Mouse (Mus musculus) neural tube, embryonic 15.5 days (tissue): Measurements from ENCODE around the gene P2ry14. TPM values are rescaled to one million over a fixed set of nuclear protein-coding genes. Genes with fewer than 3 reads are reported as not detected.
"Not testable (repeated sequence)": the region's sequence is repeated elsewhere in the genome, so short reads cannot be mapped to it uniquely, and the experiment has no call there.

Experiments
- ATAC-seq: fragments of 200-750 bp; cut with Nextera tagmentation; 2 replicates; pipeline ENCODE4 v1.8.0; 2017; ENCODE audit warnings: mild to moderate bottlenecking, moderate TSS enrichment, moderate library complexity; ENCODE audit not compliant: low FRiP score
- H3K27ac ChIP-seq: fragments of 300-500 bp; sonication (generic); replicated peaks from 2 replicates; pipeline ENCODE4 v1.5.1; 2015; ENCODE audit warnings: mild to moderate bottlenecking, inconsistent platforms
- H3K27me3 ChIP-seq: fragments of 300-500 bp; sonication (generic); replicated peaks from 2 replicates; pipeline ENCODE4 v1.6.1; 2015; ENCODE audit warnings: inconsistent platforms
- H3K36me3 ChIP-seq: fragments of 300-500 bp; sonication (generic); 2 replicates; pipeline ENCODE4 v1.6.1; 2015; ENCODE audit warnings: inconsistent platforms
- H3K4me1 ChIP-seq: fragments of 300-500 bp; sonication (generic); 2 replicates; pipeline ENCODE4 v1.6.1; 2015; ENCODE audit warnings: inconsistent platforms
- H3K4me2 ChIP-seq: fragments of 300-500 bp; sonication (generic); 2 replicates; pipeline ENCODE4 v1.6.1; 2015; ENCODE audit warnings: inconsistent platforms, mild to moderate bottlenecking, moderate library complexity
- H3K4me3 ChIP-seq: fragments of 300-500 bp; sonication (generic); replicated peaks from 2 replicates; pipeline ENCODE4 v1.5.1; 2015; ENCODE audit warnings: mild to moderate bottlenecking, inconsistent platforms
- H3K9ac ChIP-seq: fragments of 300-500 bp; sonication (generic); replicated peaks from 2 replicates; pipeline ENCODE4 v1.6.1; 2015; ENCODE audit warnings: mild to moderate bottlenecking, inconsistent platforms
- H3K9me3 ChIP-seq: fragments of 300-500 bp; sonication (generic); replicated peaks from 2 replicates; pipeline ENCODE4 v1.6.1; 2016; ENCODE audit warnings: inconsistent platforms
- WGBS: fragments of 180-500 bp; shearing (Covaris S2); methylation state at CpG from one replicate; pipeline ENCODE4 v1.1.7; 2015; ENCODE audit warnings: mixed read lengths; 5-methylcytosine and 5-hydroxymethylcytosine counted together
- polyA plus RNA-seq: library from polyadenylated mRNA; unstranded; fragments of >200 nt; fragmentation: Nextera tagmentation; extraction: Ambion mirVana; gene quantifications from 2 replicates; pipeline ENCODE4 v1.2.1, GENCODE M21; 2015

The P2ry14 gene
- polyA plus RNA-seq, 1 experiment from 2014 or later, result 4.9 TPM

DNA sequence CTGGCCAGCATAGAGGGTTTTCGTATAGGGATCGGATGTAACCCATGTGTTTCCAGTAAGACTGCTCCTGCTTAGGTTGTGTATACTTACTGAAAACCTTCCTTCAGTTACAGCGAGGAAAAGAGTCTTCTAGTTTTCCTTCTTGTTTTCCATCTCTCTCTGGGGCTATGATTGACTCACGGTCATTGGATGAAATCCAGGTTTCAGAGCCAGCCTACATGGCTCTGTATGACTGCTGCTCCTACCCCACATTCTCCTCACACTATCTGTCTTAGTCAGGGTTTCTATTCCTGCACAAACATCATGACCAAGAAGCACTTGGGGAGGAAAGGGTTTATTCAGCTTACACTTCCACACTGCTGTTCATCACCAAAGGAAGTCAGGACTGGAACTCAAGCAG, 12.5 kb downstream of the P2ry14 start:
- not testable (repeated sequence) for ATAC-seq, H3K9me3 ChIP-seq, H3K9ac ChIP-seq, H3K4me3 ChIP-seq, H3K27ac ChIP-seq, H3K36me3 ChIP-seq, H3K4me1 ChIP-seq, H3K27me3 ChIP-seq, H3K4me2 ChIP-seq
- WGBS, result 94% methylated on average over 4 of the region's 4 CpGs

DNA sequence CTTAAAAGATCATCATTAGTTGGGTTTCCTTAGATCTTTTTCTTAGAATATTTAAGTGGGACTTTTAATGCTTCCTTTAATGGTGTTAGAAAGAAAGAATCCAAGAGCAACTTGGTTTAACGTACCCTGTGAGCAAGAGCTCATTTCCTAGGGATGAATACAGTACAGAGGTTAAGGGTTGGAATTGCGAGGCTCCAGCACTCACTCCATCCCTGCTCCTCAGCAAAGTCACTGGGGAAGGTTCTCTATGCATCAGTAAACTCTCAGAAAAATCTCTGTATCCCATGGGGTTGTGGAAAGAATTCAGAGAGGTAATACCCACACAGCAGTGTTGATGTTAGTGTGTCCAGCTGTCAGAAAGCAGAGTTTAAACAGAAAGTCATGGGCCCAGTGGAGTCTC, 13.3 kb downstream of the P2ry14 start:
- Histone ChIP-seq H3K4me2 (no peak overlapping the region), H3K9ac (no peak overlapping the region), H3K27ac (no peak overlapping the region), H3K27me3 (no peaks in the 10 kb centered on the region), H3K4me3 (no peak overlapping the region), H3K4me1 (no peaks in the 10 kb centered on the region), H3K9me3 (no peaks in the 10 kb centered on the region), H3K36me3 (no peaks in the 10 kb centered on the region)
- ATAC-seq, result no peak
- 80% methylated on average over 2 of the region's 2 CpGs for WGBS

DNA sequence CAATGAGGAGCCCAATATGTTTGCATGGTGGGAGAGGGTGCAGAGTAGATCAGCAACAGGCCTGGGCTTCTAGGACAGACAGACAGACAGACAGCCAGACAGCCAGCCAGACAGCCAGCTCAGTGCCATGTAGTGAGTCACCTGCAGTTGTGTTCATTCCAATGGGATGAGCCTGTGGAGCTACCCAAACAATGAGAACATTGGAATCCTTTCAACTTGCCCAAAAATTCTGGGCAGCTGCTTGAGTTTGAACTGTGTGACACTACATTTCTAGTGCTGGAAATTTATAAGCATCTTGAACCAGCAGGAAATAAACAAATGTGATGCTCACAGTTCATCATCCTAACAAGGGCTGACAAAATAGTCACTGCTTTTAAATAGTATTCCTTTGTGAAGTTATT, 13.8 kb downstream of the P2ry14 start:
- Histone ChIP-seq H3K4me3 (no peak overlapping the region), H3K36me3 (no peaks in the 10 kb centered on the region)
- ATAC-seq, result no peak

DNA sequence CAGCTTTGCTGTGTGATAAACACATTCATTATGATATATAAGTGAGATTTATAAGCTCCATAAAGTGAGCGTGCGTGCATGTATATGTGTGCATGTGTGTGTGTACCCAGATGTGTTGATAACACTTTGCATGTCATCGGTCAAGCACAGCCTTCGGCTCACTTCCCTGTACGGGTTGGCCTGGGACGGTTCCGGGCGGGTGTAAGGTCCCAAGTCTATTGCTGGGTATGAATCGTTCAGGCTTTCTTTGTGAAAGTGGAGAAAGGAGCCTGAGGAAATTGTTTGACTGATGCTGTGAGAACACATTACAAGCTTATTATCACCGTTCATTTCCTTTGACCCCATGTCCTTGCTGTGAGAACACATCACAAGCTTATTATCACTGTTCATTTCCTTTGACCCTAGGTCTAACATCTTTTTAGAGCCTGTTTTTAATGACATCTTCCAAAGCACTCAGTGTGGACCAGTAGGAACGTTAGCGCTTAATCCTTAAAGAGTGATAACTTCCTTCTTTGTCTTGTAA, 14.4 kb downstream of the P2ry14 start:
- Histone ChIP-seq H3K4me2 (no peak overlapping the region), H3K4me1 (no peaks in the 10 kb centered on the region), H3K27ac (no peak overlapping the region), H3K9ac (no peak overlapping the region), H3K9me3 (no peaks in the 10 kb centered on the region), H3K36me3 (no peaks in the 10 kb centered on the region), H3K27me3 (no peaks in the 10 kb centered on the region), H3K4me3 (no peak overlapping the region)
- WGBS, result 56% methylated on average over 12 of the region's 12 CpGs
- no peak for ATAC-seq

More for the DNA sequence above, 13.8 kb downstream of the P2ry14 start:
- no peak overlapping the region for H3K27ac ChIP-seq
- H3K9me3 ChIP-seq, result no peaks in the 10 kb centered on the region
- no peak overlapping the region for H3K4me2 ChIP-seq
- H3K9ac ChIP-seq, result no peak overlapping the region
- no peaks in the 10 kb centered on the region for H3K4me1 ChIP-seq
- H3K27me3 ChIP-seq, result no peaks in the 10 kb centered on the region

DNA sequence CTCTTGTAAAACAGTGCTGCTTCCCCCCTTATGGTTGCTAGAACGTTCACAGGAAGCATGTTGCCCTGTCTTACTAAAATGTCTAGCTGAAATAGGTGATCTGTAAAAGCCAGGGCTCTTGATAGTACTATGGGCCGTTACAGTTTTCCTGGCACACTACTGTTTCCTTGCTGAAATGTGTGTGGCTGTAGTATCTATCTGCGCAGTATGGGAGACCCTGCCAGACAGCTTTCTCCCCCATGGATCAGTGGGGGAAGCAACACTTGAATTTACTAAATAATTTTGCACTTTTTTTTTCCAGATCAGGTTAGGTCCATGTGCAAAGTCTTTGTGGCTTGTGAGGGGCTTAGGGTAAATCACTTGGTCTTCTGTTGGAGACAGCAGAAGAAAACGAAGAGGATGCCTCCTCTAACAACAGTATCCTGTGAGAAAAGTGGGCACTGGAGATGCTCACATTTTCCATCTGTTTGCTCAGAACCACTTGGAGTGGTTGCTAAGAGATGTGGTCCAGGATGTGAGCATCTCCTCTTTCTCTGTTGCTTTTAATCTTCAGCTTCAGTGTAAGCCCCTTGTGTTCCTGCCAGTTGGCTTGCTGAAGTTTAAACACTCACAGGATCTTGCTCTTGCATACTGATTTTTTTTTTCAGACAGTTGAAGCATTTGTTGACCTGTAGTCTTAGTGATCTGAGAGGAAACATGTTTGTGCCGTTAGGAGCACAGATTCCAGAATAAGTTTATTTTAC, 17.3 kb downstream of the P2ry14 start:
- Histone ChIP-seq H3K27me3 (no peaks in the 10 kb centered on the region), H3K9ac (no peak overlapping the region), H3K4me2 (no peak overlapping the region), H3K4me3 (no peak overlapping the region), H3K27ac (peak overlapping the region; percentile 11), H3K36me3 (no peaks in the 10 kb centered on the region), H3K4me1 (no peaks in the 10 kb centered on the region), H3K9me3 (no peaks in the 10 kb centered on the region)
- peak; percentile 63; the same call in 1 of the 2 replicates for ATAC-seq
- whole genome bisulfite sequencing, result 76% methylated on average over 5 of the region's 5 CpGs

DNA sequence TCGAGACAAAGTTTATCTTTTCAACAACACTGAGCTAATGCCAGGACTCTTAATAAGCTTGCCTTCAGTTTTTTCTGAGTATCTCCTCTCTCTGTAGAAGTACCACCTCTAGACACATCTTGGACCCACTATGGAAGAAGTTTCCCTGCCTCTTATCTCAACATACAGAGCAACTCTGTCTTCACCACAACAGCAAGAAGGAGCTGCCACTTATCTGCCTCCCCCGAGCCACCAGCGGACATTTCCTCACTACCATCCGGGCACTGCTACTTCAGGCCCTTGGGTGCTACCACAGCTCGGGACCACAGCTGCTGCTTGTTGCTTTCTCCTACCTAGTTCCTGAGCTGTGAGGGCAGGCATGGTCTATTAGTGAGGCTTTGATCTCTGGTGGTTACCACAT, 20.2 kb downstream of the P2ry14 start:
- no peak for ATAC-seq
- no peak overlapping the region for H3K4me3 ChIP-seq
- H3K4me2 ChIP-seq, result no peak overlapping the region
- H3K27me3 ChIP-seq, result no peaks in the 10 kb centered on the region
- H3K9ac ChIP-seq, result no peak overlapping the region
- WGBS, result 91% methylated on average over 5 of the region's 5 CpGs
- no peaks in the 10 kb centered on the region for H3K4me1 ChIP-seq
- H3K27ac ChIP-seq, result no peak overlapping the region
- H3K9me3 ChIP-seq, result no peaks in the 10 kb centered on the region
- H3K36me3 ChIP-seq, result no peaks in the 10 kb centered on the region

DNA sequence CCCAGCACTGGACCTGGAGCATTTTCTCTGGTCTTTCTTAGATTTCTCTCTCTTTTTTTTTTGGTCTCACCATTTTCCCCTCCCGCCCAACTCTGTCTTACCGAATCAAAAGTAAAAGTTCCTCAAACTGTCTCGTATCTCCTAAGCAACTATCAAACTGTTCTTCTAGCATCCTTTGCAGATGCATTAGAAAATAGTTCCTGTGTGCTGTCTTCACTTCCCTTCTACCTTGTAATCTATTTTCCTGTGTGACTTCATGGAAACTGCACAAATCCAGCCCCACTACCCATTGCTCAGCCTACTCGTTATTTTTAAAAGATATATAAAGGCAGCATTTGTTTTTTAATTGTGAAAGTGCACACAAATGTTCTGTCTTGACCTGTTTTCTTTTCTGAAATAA, 21.5 kb downstream of the P2ry14 start:
- no peaks in the 10 kb centered on the region for H3K27me3 ChIP-seq
- no peak overlapping the region for H3K27ac ChIP-seq
- no peak for ATAC-seq

DNA sequence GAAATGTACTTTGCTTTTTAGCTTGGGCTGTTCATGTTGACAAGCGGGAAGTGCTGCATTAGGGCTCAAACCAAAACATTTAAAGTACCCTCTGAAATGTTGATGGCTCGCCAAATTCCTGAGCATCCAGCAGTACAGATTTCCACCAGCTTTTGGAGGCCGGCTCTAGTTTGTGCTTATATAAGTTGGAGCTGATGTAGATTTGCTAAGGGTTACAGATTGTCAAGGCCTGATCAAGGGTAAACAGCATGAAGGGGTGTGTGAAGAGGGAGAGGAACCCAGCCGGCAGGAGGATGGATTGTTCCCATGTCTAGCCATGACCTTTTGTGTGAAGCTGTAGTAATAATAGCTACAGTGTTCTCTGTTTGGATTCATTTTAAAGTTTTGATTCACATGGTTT, 22.3 kb downstream of the P2ry14 start:
- Histone ChIP-seq H3K27ac (no peak overlapping the region), H3K9ac (no peak overlapping the region), H3K36me3 (no peaks in the 10 kb centered on the region), H3K4me2 (no peak overlapping the region), H3K4me1 (no peaks in the 10 kb centered on the region), H3K9me3 (no peaks in the 10 kb centered on the region), H3K4me3 (no peak overlapping the region), H3K27me3 (no peaks in the 10 kb centered on the region)
- ATAC-seq, result no peak
- 84% methylated on average over 4 of the region's 4 CpGs for whole genome bisulfite sequencing

More for the DNA sequence above, 21.5 kb downstream of the P2ry14 start:
- no peaks in the 10 kb centered on the region for H3K9me3 ChIP-seq
- no peaks in the 10 kb centered on the region for H3K36me3 ChIP-seq
- H3K9ac ChIP-seq, result no peak overlapping the region
- H3K4me2 ChIP-seq, result no peak overlapping the region
- H3K4me3 ChIP-seq, result no peak overlapping the region
- H3K4me1 ChIP-seq, result no peaks in the 10 kb centered on the region
- WGBS, result 83% methylated on average over 4 of the region's 4 CpGs

DNA sequence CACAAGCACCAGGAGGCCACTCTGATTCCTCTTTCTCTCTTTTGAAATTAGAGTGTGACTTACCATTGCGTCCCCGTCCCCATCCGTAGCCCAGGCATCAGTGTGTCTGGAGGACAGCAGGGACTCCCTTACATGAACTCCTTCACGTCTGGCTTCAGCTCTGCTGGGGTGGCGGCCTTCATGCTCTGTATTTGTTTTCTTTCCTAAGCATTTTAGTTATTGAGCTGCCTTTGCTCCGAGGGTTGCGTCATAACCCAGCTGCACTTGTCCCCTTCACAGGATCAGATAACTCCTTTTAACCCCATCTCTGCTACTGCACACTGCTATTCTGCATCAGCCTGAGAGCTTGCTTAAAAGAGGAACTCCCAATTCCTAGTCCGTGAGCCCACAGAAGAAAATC, 23.0 kb downstream of the P2ry14 start:
- WGBS, result 72% methylated on average over 8 of the region's 8 CpGs

DNA sequence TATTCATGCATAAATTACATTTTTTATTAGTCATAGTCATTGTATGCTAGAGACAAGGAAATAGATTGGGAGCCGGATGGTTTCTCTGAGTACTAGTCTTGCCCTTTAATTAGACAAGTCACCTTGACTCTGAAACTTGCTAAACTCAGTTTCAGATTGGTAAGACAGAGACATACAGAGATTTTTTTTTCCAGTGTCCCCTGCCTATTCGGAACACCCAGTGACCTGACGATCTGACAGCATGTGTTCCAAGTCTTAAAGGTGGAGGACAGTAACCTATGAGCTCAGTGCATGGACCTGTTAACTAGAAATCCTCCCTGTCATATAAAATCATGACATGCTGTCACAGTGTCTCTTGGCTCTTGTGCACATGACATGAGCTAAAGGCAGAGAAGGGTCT, 23.9 kb downstream of the P2ry14 start:
- no peaks in the 10 kb centered on the region for H3K4me1 ChIP-seq
- no peaks in the 10 kb centered on the region for H3K27me3 ChIP-seq
- no peak overlapping the region for H3K27ac ChIP-seq
- H3K4me3 ChIP-seq, result no peak overlapping the region
- ATAC-seq, result no peak
- H3K4me2 ChIP-seq, result no peak overlapping the region
- H3K36me3 ChIP-seq, result no peaks in the 10 kb centered on the region
- no peaks in the 10 kb centered on the region for H3K9me3 ChIP-seq
- WGBS, result 79% methylated on average over 3 of the region's 3 CpGs
- H3K9ac ChIP-seq, result no peak overlapping the region

More for the DNA sequence above, 23.0 kb downstream of the P2ry14 start:
- no peaks in the 10 kb centered on the region for H3K36me3 ChIP-seq
- ATAC-seq, result no peak
- no peaks in the 10 kb centered on the region for H3K4me1 ChIP-seq
- no peak overlapping the region for H3K4me2 ChIP-seq
- H3K27me3 ChIP-seq, result no peaks in the 10 kb centered on the region
- no peak overlapping the region for H3K9ac ChIP-seq
- no peak overlapping the region for H3K4me3 ChIP-seq
- H3K27ac ChIP-seq, result no peak overlapping the region
- H3K9me3 ChIP-seq, result no peaks in the 10 kb centered on the region

DNA sequence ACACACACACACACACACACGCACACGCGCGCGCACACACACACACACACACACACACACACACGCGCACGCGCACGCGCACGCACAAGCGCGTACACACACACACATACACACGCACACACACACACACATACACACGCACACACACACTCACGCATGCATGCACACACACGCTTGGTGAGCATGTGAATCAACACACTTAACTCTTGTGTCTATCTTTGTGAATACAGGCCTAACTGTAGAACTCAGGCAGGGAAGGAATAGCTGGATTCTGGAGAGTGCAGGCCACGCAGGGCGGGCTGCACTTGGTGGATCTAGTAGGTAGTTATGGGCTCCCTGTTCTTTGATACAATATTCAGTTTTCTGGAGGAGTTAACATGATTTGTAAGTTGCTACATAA, 24.7 kb downstream of the P2ry14 start:
- 74% methylated on average over 20 of the region's 20 CpGs for WGBS
- no peaks in the 10 kb centered on the region for H3K36me3 ChIP-seq
- no peak overlapping the region for H3K4me2 ChIP-seq
- H3K27ac ChIP-seq, result no peak overlapping the region
- H3K9ac ChIP-seq, result no peak overlapping the region
- no peaks in the 10 kb centered on the region for H3K9me3 ChIP-seq
- no peak overlapping the region for H3K4me3 ChIP-seq
- no peaks in the 10 kb centered on the region for H3K4me1 ChIP-seq
- ATAC-seq, result no peak
- no peaks in the 10 kb centered on the region for H3K27me3 ChIP-seq

DNA sequence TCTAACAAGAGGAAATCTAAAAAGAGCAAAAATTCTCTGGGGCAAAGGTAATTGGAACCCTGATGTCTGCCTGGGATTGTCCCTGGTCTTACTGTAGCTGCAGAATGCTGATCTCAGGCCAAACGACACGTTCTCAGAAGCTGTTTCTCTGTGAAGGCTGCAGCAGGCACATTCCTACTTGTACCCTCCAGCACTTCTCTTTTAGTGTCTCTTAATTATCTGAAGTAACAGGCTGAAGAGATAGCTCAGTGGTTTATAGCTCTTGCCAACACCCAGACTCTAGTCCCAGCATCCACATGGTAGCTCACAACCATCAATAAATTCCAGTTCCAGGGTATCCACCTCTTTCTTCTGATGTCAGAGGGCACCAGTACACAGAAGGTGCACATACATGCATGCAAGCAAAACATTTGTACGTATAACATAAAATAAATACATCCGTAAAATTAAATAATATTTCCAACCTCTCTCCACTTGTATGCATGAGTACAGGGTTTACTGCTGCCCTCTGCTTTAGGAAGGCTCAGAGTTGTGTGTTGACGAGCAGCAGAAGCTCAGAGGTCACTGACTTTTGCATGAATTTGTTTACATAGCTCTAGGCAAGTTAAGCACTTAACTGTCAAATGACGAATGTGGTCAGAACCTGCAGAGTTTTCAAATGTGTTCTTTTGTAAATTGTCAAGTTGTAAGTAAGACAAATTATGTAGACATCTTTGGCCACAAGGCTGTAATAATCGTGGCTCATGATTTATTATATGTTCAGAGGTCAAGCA, 27.4 kb downstream of the P2ry14 start:
- Histone ChIP-seq H3K9me3 (no peaks in the 10 kb centered on the region), H3K4me2 (no peak overlapping the region), H3K27ac (no peak overlapping the region), H3K4me1 (peaks cover 3% of the 10 kb centered on the region; the same call in 1 of the 2 replicates), H3K9ac (no peak overlapping the region), H3K4me3 (no peak overlapping the region), H3K27me3 (no peaks in the 10 kb centered on the region), H3K36me3 (no peaks in the 10 kb centered on the region)
- 61% methylated on average over 7 of the region's 7 CpGs for WGBS
- no peak for ATAC-seq
